Mouse (Mus musculus) embryonic facial prominence, embryonic 14.5 days (tissue): Measurements from ENCODE around the gene Sec14l1. TPM values are rescaled to one million over a fixed set of nuclear protein-coding genes. Genes with fewer than 3 reads are reported as not detected.
A peak's percentile ranks its signal among the peaks of the same experiment; 100 is the strongest.

ENCODE experiments used
- ATAC-seq: fragments of 200-750 bp; cut with Nextera tagmentation; 2 replicates; pipeline ENCODE4 v1.8.0; 2017; ENCODE audit warnings: low read depth, moderate number of reproducible peaks, moderate TSS enrichment
- DNase-seq: peaks from one replicate; pipeline ENCODE4 v3.0.0-alpha.2; 2015; ENCODE audit warnings: low spot score
- H3K27ac ChIP-seq: fragments of 300-500 bp; sonication (generic); replicated peaks from 2 replicates; pipeline ENCODE4 v1.5.1; 2014; ENCODE audit warnings: low read depth, mild to moderate bottlenecking, low read length, moderate library complexity
- H3K27me3 ChIP-seq: fragments of 300-500 bp; sonication (generic); replicated peaks from 2 replicates; pipeline ENCODE4 v1.6.1; 2014; ENCODE audit warnings: low read length; ENCODE audit not compliant: control insufficient read depth, insufficient read depth
- H3K36me3 ChIP-seq: fragments of 300-500 bp; sonication (generic); 2 replicates; pipeline ENCODE4 v1.6.1; 2014; ENCODE audit warnings: low read length, mixed read lengths; ENCODE audit not compliant: control insufficient read depth, insufficient read depth
- H3K4me1 ChIP-seq: fragments of 300-500 bp; sonication (generic); 2 replicates; pipeline ENCODE4 v1.6.1; 2014; ENCODE audit warnings: antibody characterized with exemption, low read length; ENCODE audit not compliant: control insufficient read depth, insufficient read depth
- H3K4me2 ChIP-seq: fragments of 300-500 bp; sonication (generic); 2 replicates; pipeline ENCODE4 v1.6.1; 2014; ENCODE audit warnings: low read depth, mild to moderate bottlenecking, low read length, moderate library complexity, mixed read lengths
- H3K4me3 ChIP-seq: fragments of 300-500 bp; sonication (generic); 2 replicates; pipeline ENCODE4 v1.5.1; 2014; ENCODE audit warnings: low read depth, mild to moderate bottlenecking, low read length
- H3K9ac ChIP-seq: fragments of 300-500 bp; sonication (generic); 2 replicates; pipeline ENCODE4 v1.6.1; 2014; ENCODE audit warnings: low read depth, mild to moderate bottlenecking, low read length, moderate library complexity, mixed read lengths
- H3K9me3 ChIP-seq: fragments of 300-500 bp; sonication (generic); 2 replicates; pipeline ENCODE4 v1.6.1; 2016; ENCODE audit warnings: low read length; ENCODE audit not compliant: control insufficient read depth
- WGBS: fragments of 180-500 bp; shearing (Covaris S2); extraction: QIAGEN DNeasy Blood & Tissue Kit; methylation state at CpG from one replicate; pipeline ENCODE4 v1.1.7; 2014; 5-methylcytosine and 5-hydroxymethylcytosine counted together
- polyA plus RNA-seq: library from polyadenylated mRNA; unstranded; fragments of >200 nt; fragmentation: Nextera tagmentation; extraction: Ambion mirVana; gene quantifications from 2 replicates; pipeline ENCODE4 v1.2.1, GENCODE M21; 2014

Gene Sec14l1
- polyA plus RNA-seq, 1 experiment from 2014 or later, result 45.4 TPM

DNA sequence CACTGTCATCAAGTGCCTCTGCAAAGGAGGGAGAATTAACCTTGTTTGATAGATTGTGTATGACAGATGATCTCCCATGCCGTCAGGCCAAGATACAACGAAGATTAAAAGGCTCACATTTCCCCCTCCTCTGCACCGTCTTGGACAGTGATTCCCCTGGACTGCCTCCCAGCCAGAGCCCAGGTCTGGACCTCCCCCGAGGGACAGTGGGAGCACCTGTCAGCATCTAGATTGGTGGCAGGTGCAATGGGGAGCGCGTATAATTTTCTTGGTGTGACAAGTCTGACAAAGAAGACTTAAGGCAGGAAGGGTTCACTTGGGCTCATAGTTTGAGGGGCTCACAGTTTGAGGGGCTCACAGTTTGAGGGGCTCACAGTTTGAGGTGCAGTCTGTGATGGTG is 48.8 kb downstream of the Sec14l1 start:
- no peaks in the 10 kb centered on the region for H3K4me1 ChIP-seq
- H3K9me3 ChIP-seq, result 0 out of 2 replicates have a peak, but pooled peaks cover 3% of the 10 kb centered on the region
- peaks cover 18% of the 10 kb centered on the region for H3K36me3 ChIP-seq
- no peaks in the 10 kb centered on the region for H3K27me3 ChIP-seq
- DNase-seq (no peak), ATAC-seq (no peak)
- H3K4me2 ChIP-seq, result no peak overlapping the region
- no peak overlapping the region for H3K27ac ChIP-seq
- WGBS, result 78% methylated on average over 6 of the region's 6 CpGs
- H3K4me3 ChIP-seq, result no peak overlapping the region
- no peak overlapping the region for H3K9ac ChIP-seq

DNA sequence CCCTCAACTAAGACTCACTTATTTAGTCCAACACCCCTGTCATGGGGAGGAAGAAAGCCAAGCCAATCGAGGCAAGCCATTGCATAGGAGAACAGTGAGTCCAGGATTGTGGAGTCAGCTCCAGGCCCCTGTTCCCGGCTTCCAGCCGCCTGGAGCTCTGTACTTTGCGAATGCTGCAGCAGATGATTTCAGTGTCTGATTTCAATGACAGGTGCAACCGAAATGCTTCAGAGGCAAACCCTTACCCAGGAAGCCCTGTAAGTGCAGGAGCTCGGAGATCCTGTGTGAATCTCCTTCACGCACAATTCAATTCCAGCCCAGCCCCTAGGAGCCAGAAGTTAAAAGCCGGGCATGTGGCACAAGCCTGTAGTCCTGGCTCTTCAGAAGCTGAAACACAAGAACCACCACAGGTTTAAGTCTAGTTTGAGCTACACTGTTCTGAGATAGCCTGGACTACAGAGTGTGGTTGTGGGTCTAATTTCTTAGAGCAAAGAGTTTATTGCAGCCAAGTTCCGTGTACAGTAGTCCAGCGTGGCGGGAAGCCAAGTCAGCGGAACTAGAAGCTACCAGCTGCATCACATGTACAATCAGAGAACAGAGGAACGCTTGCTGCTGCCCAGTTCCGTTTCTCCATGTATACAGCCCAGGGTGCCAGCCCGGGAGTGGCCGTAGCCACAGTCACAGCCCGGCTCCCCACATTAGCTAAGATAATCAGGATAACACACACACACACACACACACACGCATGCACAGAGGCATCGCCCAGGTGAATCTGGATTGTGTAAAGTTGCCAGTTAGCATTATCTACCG is 53.5 kb downstream of the Sec14l1 start:
- peak; percentile 69 for DNase-seq
- WGBS, result 76% methylated on average over 20 of the region's 20 CpGs
- H3K27ac ChIP-seq, result peak overlapping the region; percentile 23; the same call in 1 of the 2 replicates
- 0 out of 2 replicates have a peak, but pooled peaks cover 3% of the 10 kb centered on the region for H3K9me3 ChIP-seq
- no peak overlapping the region for H3K4me2 ChIP-seq
- peak; percentile 39; the same call in 1 of the 2 replicates for ATAC-seq
- no peaks in the 10 kb centered on the region for H3K27me3 ChIP-seq
- 0 out of 2 replicates have a peak, but pooled peaks cover under 1% of the 10 kb centered on the region for H3K4me1 ChIP-seq
- no peaks in the 10 kb centered on the region for H3K36me3 ChIP-seq
- H3K4me3 ChIP-seq, result no peak overlapping the region
- H3K9ac ChIP-seq, result no peak overlapping the region

GRCm38 (mm10) chr11:117169088-117169635 is 54.2 kb downstream of the Sec14l1 start:
- Histone ChIP-seq H3K27ac (no peak overlapping the region), H3K4me3 (no peak overlapping the region), H3K36me3 (no peaks in the 10 kb centered on the region), H3K4me2 (no peak overlapping the region), H3K27me3 (no peaks in the 10 kb centered on the region), H3K9me3 (no peaks in the 10 kb centered on the region), H3K9ac (no peak overlapping the region), H3K4me1 (peaks cover 6% of the 10 kb centered on the region; the same call in 1 of the 2 replicates)
- 88% methylated on average over 11 of the region's 11 CpGs for WGBS
- no peak for ATAC-seq
- DNase-seq, result no peak

DNA sequence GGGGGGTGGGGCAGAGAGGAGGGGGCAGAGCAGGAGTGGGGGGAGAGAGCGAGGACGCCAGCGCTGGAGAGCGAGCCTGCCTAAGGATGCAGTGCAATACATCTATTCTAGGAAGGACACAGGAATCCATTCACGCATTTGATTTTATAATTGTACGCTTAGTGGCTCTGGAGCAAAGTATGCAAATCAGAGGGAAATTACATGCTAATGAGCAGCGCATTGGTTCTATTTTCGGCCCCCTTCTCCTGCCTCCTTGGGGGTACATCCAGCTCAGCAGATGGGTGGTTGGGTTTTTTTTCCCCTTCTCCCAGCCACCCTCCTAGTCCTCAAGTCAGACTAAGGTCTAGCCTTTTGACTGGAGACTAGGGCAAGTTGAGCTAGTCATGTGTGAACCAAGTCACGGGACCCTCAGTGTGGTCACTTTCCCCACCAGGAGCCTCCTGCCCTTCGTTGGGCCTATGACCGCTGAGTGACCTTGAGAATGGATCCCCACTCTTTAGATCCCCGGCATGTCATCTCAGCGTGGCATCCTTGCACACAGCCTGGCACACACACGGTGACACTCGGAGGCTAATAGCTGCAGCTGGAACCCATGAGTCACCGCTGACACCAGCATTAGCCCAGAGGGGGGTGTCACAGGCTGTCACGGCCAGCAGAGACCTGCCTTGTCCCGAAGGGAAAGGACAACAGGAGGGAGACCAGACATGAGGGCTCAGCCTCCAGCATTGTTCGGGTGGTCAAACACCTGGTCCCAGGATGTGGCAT is 55.0 kb downstream of the Sec14l1 start:
- H3K27me3 ChIP-seq, result no peaks in the 10 kb centered on the region
- 91% methylated on average over 19 of the region's 19 CpGs for WGBS

DNA sequence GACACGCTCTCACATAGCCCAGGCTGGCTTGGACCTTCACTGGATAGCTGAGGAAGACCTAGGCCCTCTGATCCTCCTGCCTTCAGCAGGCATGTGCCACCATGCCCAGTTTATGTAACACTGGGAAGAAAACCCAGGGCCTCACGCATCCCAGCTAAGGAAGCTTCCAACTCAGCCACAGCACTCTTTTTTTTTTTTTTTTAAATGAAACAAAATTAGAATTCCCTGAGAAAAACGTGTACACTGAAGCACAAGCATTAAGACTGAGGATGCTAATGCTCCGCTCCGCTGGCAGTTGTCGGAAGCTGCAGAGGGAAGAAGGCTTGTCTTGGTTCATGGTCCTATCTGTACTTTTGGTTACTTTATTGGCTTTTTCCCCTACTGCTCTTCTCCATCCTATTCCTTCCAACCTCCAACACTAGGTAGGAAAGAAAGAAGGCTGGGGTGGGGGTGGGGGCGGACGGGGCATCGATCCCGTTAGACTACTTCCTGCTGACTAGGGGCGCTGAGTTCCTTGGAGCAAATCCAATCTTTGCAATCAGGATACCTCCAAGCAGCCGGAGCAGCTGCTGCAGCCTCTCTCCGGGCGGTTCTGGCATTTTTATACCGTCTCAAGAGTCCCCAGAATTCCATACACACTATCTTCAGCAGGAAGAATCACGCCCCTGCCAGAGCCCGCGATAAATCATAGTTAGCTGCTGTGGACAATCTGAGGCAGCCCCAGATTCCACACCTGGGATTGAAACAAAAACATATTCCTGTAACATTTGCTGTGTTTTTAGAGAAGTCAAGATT is 59.3 kb downstream of the Sec14l1 start:
- 24% methylated on average over 18 of the region's 18 CpGs for WGBS
- ATAC-seq (peak; percentile 41; the same call in 1 of the 2 replicates), DNase-seq (peak; percentile 83)
- H3K27ac ChIP-seq, result peak overlapping the region; percentile 78
- no peaks in the 10 kb centered on the region for H3K27me3 ChIP-seq
- peak overlapping the region; percentile 51 for H3K9ac ChIP-seq
- peak overlapping the region; percentile 34 for H3K4me3 ChIP-seq
- no peaks in the 10 kb centered on the region for H3K36me3 ChIP-seq
- peak overlapping the region; percentile 48 for H3K4me2 ChIP-seq
- H3K4me1 ChIP-seq, result peaks cover 25% of the 10 kb centered on the region
- H3K9me3 ChIP-seq, result no peaks in the 10 kb centered on the region

More for the DNA sequence above, 55.0 kb downstream of the Sec14l1 start:
- no peaks in the 10 kb centered on the region for H3K9me3 ChIP-seq
- H3K4me2 ChIP-seq, result no peak overlapping the region
- H3K4me3 ChIP-seq, result no peak overlapping the region
- no peak for ATAC-seq
- no peak overlapping the region for H3K9ac ChIP-seq
- H3K27ac ChIP-seq, result no peak overlapping the region
- H3K36me3 ChIP-seq, result no peaks in the 10 kb centered on the region
- H3K4me1 ChIP-seq, result peaks cover 14% of the 10 kb centered on the region
- no peak for DNase-seq

GRCm38 (mm10) chr11:117174924-117175323 is 60.0 kb downstream of the Sec14l1 start:
- Histone ChIP-seq H3K9ac (peak overlapping the region; percentile 51), H3K4me3 (peak overlapping the region; percentile 34), H3K4me2 (peak overlapping the region; percentile 48), H3K27ac (peak overlapping the region; percentile 78), H3K36me3 (no peaks in the 10 kb centered on the region), H3K9me3 (peaks cover 2% of the 10 kb centered on the region; the same call in 1 of the 2 replicates), H3K4me1 (peaks cover 25% of the 10 kb centered on the region), H3K27me3 (no peaks in the 10 kb centered on the region)
- DNase-seq, result peak; percentile 53
- 31% methylated on average over 15 of the region's 15 CpGs for WGBS
- ATAC-seq, result no peak

- H3K4me1 ChIP-seq, result peaks cover 25% of the 10 kb centered on the region
- H3K9ac ChIP-seq, result no peak overlapping the region
- H3K36me3 ChIP-seq, result no peaks in the 10 kb centered on the region
- H3K4me3 ChIP-seq, result no peak overlapping the region
- DNase-seq (no peak), ATAC-seq (no peak)
- no peaks in the 10 kb centered on the region for H3K27me3 ChIP-seq
- 69% methylated on average over 12 of the region's 12 CpGs for WGBS
- H3K9me3 ChIP-seq, result peaks cover 6% of the 10 kb centered on the region; the same call in 1 of the 2 replicates
- peak overlapping the region; percentile 78 for H3K27ac ChIP-seq
- H3K4me2 ChIP-seq, result peak overlapping the region; percentile 48; the same call in 1 of the 2 replicates
Measured at GRCm38 (mm10) chr11:117175472-117175871, 60.5 kb downstream of the Sec14l1 start.

- 49% methylated on average over 5 of the region's 5 CpGs for WGBS
- Histone ChIP-seq H3K36me3 (no peaks in the 10 kb centered on the region), H3K27ac (peak overlapping the region; percentile 78; the same call in 1 of the 2 replicates), H3K27me3 (no peaks in the 10 kb centered on the region), H3K4me2 (no peak overlapping the region), H3K4me3 (no peak overlapping the region), H3K9ac (no peak overlapping the region), H3K4me1 (peaks cover 25% of the 10 kb centered on the region), H3K9me3 (peaks cover 8% of the 10 kb centered on the region; the same call in 1 of the 2 replicates)
- ATAC-seq, result 0 out of 2 replicates have a peak, but pooled peaks have one; percentile 7
- no peak for DNase-seq
Measured at GRCm38 (mm10) chr11:117176304-117176703, 61.3 kb downstream of the Sec14l1 start.
